ENCODE assay signal across 35 mouse cellular contexts in genomic region chr4:131998641-131999040, GRCm38 (mm10).
"Had no signal": no experiment of that assay in that cellular context is flagged by ENCODE, and none has a peak within 500 bp of the region (broad histone marks: within the 10 kb centered on the region; RNA-seq: fewer than 3 reads in every experiment).

No protein-coding gene starts in this region.

- H3K4me3 ChIP-seq: heart, adult 2 months; heart, embryonic 10.5 days; heart, embryonic 12.5 days; heart, embryonic 13.5 days; heart, embryonic 15.5 days; hindbrain, embryonic 10.5 days; hindbrain, embryonic 12.5 days; hindbrain, embryonic 13.5 days; hindbrain, embryonic 15.5 days; intestine, embryonic 15.5 days; kidney, embryonic 15.5 days; layer of hippocampus, adult 2 months had no signal

- H3K4me1 ChIP-seq: heart, embryonic 10.5 days; heart, embryonic 15.5 days; hindbrain, embryonic 10.5 days; hindbrain, embryonic 12.5 days; hindbrain, embryonic 13.5 days; hindbrain, embryonic 15.5 days; intestine, embryonic 15.5 days; kidney, embryonic 15.5 days had no signal

- DNase-seq: heart, adult 2 months; heart, postnatal 10 days; heart, postnatal 14 days; heart, postnatal 36 days; heart, postnatal 4 days; kidney, adult 11 months; kidney, adult 18-20 months; kidney, adult 2 months; kidney, adult 8-10 months; kidney, adult 9 months; kidney, postnatal 10 days; kidney, postnatal 14 days; kidney, postnatal 25 days; kidney, postnatal 36 days; kidney, postnatal 4 days; layer of hippocampus, adult 9-11 months; layer of hippocampus, postnatal 36 days had no signal

- ATAC-seq: hindbrain, embryonic 16.5 days; hindbrain, postnatal 0 days; inflammation-experienced regulatory T-cells, adult 6 months; intestine, embryonic 15.5 days; intestine, embryonic 16.5 days; intestine, postnatal 0 days had no signal

- H3K4me2 ChIP-seq: heart, embryonic 11.5 days; heart, embryonic 12.5 days; heart, embryonic 13.5 days; heart, embryonic 15.5 days; hindbrain, embryonic 12.5 days; hindbrain, embryonic 13.5 days; hindbrain, embryonic 15.5 days; intestine, embryonic 15.5 days; kidney, embryonic 15.5 days had no signal

- H3K27me3 ChIP-seq: heart, embryonic 12.5 days; heart, embryonic 13.5 days; heart, embryonic 15.5 days; hindbrain, embryonic 12.5 days; hindbrain, embryonic 13.5 days; hindbrain, embryonic 15.5 days; intestine, embryonic 15.5 days; kidney, embryonic 15.5 days had no signal

- H3K9me3 ChIP-seq: heart, embryonic 10.5 days; heart, embryonic 12.5 days; heart, embryonic 13.5 days; heart, embryonic 15.5 days; hindbrain, embryonic 10.5 days; hindbrain, embryonic 12.5 days; hindbrain, embryonic 13.5 days; hindbrain, embryonic 15.5 days; intestine, embryonic 15.5 days; kidney, embryonic 15.5 days had no signal

- H3K9ac ChIP-seq: heart, embryonic 12.5 days; heart, embryonic 13.5 days; heart, embryonic 15.5 days; hindbrain, embryonic 12.5 days; hindbrain, embryonic 13.5 days; hindbrain, embryonic 15.5 days; intestine, embryonic 15.5 days; kidney, embryonic 15.5 days had no signal

- H3K27ac ChIP-seq: heart, adult 2 months; heart, embryonic 10.5 days; heart, embryonic 13.5 days; heart, embryonic 15.5 days; hindbrain, embryonic 10.5 days; hindbrain, embryonic 12.5 days; hindbrain, embryonic 13.5 days; hindbrain, embryonic 15.5 days; hindbrain, postnatal 0 days; intestine, embryonic 15.5 days; kidney, embryonic 15.5 days; kidney, postnatal 0 days; layer of hippocampus, adult 2 months had no signal
